Mouse (Mus musculus): ENCODE results near the gene Pkn3. TPM values are rescaled to one million over a fixed set of nuclear protein-coding genes. Genes with fewer than 3 reads are reported as not detected.
"Not testable (repeated sequence)": the region's sequence is repeated elsewhere in the genome, so short reads cannot be mapped to it uniquely, and the experiment has no call there.

The Pkn3 gene
- total RNA-seq, 1 experiment from 2014 or later = 8.6 TPM

- peak; percentile 61 for DNase-seq
These were observed 18.5 kb downstream of the Pkn3 start for GRCm38 (mm10) chr2:30095882-30096527.

GRCm38 (mm10) chr2:30100214-30100613 is 22.7 kb downstream of the Pkn3 start:
- no peak for DNase-seq

- DNase-seq = peak; percentile 41
These were observed 28.9 kb downstream of the Pkn3 start for GRCm38 (mm10) chr2:30106364-30106763.

GRCm38 (mm10) chr2:30107646-30108045 is 30.2 kb downstream of the Pkn3 start:
- DNase-seq = no peak

GRCm38 (mm10) chr2:30108260-30108659 is 30.8 kb downstream of the Pkn3 start:
- no peak for DNase-seq

GRCm38 (mm10) chr2:30111500-30111899 is 34.0 kb downstream of the Pkn3 start:
- no peak for DNase-seq

GRCm38 (mm10) chr2:30112564-30112963 is 35.1 kb downstream of the Pkn3 start:
- no peak for DNase-seq

GRCm38 (mm10) chr2:30119641-30120051 is 42.2 kb downstream of the Pkn3 start:
- DNase-seq = no peak

GRCm38 (mm10) chr2:30120269-30120668 is 42.8 kb downstream of the Pkn3 start:
- no peak for DNase-seq

GRCm38 (mm10) chr2:30122766-30123165 is 45.3 kb downstream of the Pkn3 start:
- no peak for DNase-seq

- no peak for DNase-seq
These were observed 46.4 kb downstream of the Pkn3 start for GRCm38 (mm10) chr2:30123729-30124471.

- peak; percentile 99 for DNase-seq
These were observed 47.2 kb downstream of the Pkn3 start, which contains the start of gene Zer1 for GRCm38 (mm10) chr2:30124472-30125274. Gene Zer1, minus strand, starts transcription at chr2:30124585.

GRCm38 (mm10) chr2:30128789-30129188 is 51.3 kb downstream of the Pkn3 start:
- DNase-seq = no peak

GRCm38 (mm10) chr2:30130156-30130555 is 52.7 kb downstream of the Pkn3 start:
- no peak for DNase-seq

GRCm38 (mm10) chr2:30131240-30131639 is 53.8 kb downstream of the Pkn3 start:
- not testable (repeated sequence) for DNase-seq

GRCm38 (mm10) chr2:30132801-30133612 is 55.5 kb downstream of the Pkn3 start:
- no peak for DNase-seq

- DNase-seq = peak; percentile 99
These were observed 56.3 kb downstream of the Pkn3 start, which contains the start of gene Tbc1d13 for GRCm38 (mm10) chr2:30133613-30134377. Gene Tbc1d13, plus strand, starts transcription at chr2:30133746.

GRCm38 (mm10) chr2:30134378-30134711 is 56.9 kb downstream of the Pkn3 start:
- DNase-seq = no peak

- no peak for DNase-seq
These were observed 57.6 kb downstream of the Pkn3 start for GRCm38 (mm10) chr2:30134928-30135620.

GRCm38 (mm10) chr2:30136458-30136857 is 59.0 kb downstream of the Pkn3 start:
- no peak for DNase-seq

- DNase-seq = not testable (repeated sequence)
These were observed 62.5 kb downstream of the Pkn3 start for GRCm38 (mm10) chr2:30140021-30140420.

All from adrenal gland, postnatal 25 days (tissue).